Mouse (Mus musculus) left cerebral cortex, postnatal 10 days (tissue): Measurements from ENCODE around the gene Fbxo3. TPM values are rescaled to one million over a fixed set of nuclear protein-coding genes. Genes with fewer than 3 reads are reported as not detected.

Experiments
- total RNA-seq, 2 experiments: library from RNA; stranded (reverse); gene quantifications; 2 replicates each; pipeline ENCODE4 v1.2.3; 2021

Gene Fbxo3
- total RNA-seq, 2 experiments from 2014 or later = 53.6 to 53.8 TPM

Other genes starting within 250 kb of the Fbxo3 start
- gene Caprin1, start 230.1 kb upstream of the Fbxo3 start, total RNA-seq = 100 to 1,000 TPM; 391 to 397 TPM
- gene Lmo2, start 69.7 kb upstream of the Fbxo3 start, total RNA-seq = 10 to 100 TPM; 17.2 to 21.3 TPM
- gene 4931422A03Rik, start 640 bp downstream of the Fbxo3 start, total RNA-seq = not detected
- gene Gm10912, start 38.1 kb downstream of the Fbxo3 start, total RNA-seq = under 1 TPM in 1 of 2 experiments, not detected in 1; 0.49 TPM
- not detected for gene Gm10799, start 40.8 kb downstream of the Fbxo3 start, total RNA-seq
- gene Cd59b, start 42.1 kb downstream of the Fbxo3 start, total RNA-seq = 1 to 10 TPM in 1 of 2 experiments, not detected in 1; 1.3 TPM
- gene Cd59a, start 68.1 kb downstream of the Fbxo3 start, total RNA-seq = 1 to 10 TPM; 2.1 to 3.3 TPM
- not detected for gene A930018P22Rik, start 95.0 kb downstream of the Fbxo3 start, total RNA-seq